Mouse (Mus musculus) CH12F3 (cell line): ENCODE data around the gene Mmp11.
"Not testable (repeated sequence)": the region's sequence is repeated elsewhere in the genome, so short reads cannot be mapped to it uniquely, and the experiment has no call there.

Experiments
- in situ Hi-C: fragments of 300-500 bp; cut with MboI; formaldehyde crosslinking; loops from 2 replicates; pipeline ENCODE4 v1.14.3; 2020; ENCODE audit warnings: low sequenced_read_pairs

Gene Mmp11

DNA sequence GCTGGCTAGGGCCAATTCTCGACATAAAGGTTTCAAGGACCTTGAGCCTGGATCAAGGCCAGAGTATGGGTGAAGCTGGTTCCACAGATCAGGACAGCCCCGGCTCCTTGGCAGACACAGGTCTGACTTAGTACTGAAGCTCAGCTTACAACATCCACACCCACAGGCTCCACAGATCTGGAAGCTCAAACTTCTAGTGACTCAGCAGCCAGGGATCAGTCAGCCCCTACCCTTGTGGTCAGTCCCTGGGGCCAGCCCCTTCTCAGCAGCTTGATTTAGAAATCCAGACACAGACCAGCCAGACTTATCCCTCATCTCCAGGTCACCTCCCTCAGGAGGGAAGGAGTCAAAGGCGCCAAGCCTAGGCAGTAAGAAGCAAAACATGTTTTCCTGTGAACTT is 37.5 kb downstream of the Mmp11 start:
- in situ Hi-C loops = no loop called here

DNA sequence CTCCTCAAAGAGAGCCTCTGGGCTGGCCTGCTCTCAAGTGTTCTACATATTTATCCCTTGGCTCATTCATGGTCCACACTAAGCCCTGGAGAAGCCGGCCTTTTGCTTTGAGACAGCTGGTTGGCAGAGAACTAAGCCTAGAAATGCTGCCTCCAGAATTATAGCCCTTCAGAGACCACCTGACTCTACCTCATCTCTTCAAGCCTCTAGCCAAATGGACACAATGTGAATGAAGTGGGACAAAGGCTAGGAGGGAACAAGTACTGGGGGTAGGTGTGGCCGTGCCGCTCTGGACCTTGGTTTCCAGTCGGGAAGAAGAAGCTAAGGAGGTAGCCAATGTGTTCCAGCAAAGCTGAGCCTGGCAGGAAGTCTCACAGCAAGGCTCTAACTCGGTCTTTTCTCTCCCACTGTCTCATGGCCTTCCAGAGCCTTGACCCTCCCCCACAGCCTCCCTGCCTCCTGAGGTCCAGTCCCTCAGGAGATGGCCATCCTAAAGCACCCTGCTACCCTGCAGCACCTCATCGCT is 38.2 kb downstream of the Mmp11 start:
- in situ Hi-C loops = no loop called here

DNA sequence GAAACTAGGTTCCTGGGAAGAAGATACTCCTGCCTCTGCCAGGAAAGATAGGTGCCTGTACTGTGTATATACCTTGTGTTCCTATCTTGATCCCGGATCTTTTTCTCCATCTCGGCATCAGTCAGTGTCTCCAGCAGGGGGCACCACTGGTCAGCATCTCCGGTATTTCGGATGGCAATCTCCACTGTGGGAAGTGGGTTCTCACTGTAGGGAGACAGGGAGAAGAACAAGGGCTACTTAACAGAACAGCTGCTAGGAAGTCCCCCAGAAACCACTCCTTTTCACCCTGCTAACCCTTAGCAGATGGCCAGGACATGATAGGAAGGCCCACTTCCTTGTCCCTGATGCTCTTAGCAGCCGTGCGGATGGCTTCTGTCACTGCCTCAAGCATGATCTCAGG is 38.9 kb downstream of the Mmp11 start:
- in situ Hi-C loops = no loop called here

DNA sequence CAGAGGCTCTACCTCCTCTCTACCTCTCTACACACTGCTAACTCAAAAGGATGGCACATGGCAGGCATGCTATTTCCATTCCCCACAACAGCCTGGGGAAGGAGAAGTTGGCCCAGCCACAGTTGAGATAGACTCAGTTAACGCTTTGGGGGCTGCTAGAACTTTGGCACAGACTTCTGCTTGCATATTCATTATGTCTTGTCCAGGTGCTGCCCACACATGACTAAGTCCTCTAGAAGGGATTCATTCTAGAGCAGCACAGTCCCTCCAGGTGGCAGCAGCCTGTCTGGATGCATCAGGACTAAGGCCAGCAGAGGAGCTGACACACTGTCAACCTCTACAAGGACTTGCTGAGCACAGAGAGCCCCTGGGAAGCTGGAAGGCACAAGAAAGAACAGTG is 40.1 kb downstream of the Mmp11 start:
- in situ Hi-C loops = no loop called here

DNA sequence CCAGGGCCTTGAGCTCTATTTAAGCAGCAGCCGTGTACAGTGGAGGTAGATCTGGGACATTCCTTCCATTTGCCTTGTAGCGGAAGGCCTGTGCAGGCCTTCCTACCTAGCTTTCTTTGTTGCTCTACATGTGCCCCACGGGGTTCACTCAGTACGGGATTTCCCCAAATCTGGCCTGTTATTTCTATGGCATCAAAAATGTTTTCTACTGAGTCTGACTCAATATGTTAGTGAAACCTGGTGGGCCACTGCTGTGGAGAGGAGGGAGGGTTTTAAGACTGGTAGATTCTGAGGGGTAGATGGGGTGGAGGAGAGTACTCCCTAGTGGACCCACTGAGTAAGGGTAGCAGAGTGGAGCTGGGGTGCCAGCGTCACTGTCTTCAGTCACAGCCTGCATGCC is 40.6 kb downstream of the Mmp11 start:
- in situ Hi-C loops = no loop called here

DNA sequence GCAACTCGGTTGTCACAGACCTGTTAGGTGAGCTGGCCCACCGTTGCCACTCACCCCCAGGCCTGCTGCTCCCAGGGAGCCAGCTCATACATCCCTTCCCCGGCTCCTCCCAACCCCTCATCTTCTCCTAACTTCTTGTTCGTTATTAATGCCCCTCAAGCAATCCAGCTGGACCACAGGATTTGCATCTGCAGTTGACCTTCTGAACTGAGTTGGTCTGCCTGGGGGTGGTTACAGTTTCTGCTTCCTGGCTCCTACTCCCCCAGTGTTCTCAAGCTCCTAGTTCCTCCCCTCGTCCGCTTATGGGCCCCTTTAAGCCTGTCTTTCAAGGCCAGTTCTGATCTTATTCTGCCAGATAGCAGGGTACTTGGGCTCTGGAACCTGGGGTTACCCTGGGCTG is 41.7 kb downstream of the Mmp11 start:
- in situ Hi-C loops = no loop called here

DNA sequence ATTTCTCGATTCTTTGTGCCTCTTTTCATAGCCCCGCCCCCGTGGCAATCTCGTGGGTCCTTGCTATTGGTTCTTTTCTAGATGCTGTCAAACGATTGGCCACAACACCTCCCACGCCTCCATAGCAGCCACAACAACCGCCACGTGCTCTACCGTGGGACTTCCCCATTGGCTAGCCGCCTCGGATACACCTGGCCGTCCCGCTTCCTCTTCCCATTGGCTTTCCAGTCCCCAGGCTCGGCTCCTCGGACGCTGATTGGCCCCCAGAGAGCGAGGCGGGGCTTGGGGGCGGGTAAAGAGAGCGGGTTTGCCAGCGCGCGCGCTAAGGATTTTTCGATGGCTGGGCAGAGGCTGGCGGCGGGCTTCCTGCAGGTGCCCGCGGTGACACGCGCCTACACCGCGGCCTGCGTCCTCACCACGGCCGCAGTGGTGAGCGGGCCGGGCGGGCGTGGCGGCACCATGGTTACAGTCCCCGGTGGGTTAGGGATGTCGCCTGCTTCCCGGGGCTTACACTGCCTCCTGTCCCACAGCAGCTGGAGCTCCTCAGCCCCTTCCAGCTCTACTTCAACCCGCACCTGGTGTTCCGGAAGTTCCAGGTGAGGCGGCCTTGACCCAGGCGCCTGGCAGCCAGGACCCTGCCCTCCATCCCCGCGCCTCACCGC is 43.1 kb downstream of the Mmp11 start, which contains the start of gene Derl3:
Derl3 (plus strand) TSS at position 325 of the 662 bp plus-strand sequence.
- in situ Hi-C loops = no loop called here

DNA sequence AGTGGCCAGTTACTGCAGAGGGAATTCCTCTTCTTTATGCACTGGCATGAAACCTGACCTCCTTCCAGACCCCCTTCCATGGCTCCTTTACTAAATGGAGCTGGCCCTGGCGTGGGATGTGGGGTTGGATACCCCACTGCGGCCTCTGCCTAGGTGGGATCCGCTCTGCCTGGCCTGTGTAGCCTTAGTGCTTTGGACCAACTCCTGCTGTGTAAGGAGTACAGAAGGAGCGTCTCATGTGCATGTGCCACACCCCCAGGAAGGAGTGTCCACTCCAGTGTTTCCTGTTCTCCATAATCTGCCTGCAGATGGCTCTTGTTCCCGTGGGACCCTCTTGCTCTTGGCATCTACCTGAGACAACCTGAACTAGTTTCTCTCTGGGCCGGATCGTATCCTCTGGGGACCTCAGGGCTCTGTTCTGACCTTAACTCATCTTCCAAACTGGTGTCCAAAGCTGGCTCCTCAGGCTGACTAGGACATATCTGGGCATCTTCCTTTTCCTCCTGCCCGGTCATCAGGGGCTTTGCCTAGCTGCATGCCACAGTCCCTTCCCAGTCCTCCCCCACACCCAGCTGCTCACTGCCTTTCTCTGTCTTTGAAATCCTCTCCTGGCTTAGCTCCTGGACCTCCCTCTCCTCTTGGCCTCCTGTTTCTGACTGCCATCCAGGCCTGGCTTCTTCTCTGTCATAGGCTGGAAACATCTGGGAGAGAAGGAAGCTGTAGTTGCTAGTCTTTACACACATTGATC is 46.7 kb downstream of the Mmp11 start:
- in situ Hi-C loops = no loop called here

DNA sequence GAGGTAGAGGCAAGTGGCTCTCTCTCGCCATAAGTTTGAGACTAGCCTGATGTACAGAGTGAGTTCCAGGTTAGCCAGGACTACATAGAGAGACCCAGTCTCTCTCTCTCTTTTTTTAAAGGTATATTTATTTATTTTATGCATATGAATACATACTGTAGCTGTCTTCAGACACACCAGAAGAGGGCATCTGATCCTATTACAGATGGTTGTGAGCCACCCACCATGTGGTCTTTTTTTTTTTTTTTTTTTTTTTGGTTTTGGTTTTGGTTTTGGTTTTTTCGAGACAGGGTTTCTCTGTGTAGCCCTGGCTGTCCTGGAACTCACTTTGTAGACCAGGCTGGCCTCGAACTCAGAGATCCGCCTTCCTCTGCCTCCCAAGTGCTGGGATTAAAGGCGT is 48.8 kb downstream of the Mmp11 start:
- in situ Hi-C loops = not testable (repeated sequence)

DNA sequence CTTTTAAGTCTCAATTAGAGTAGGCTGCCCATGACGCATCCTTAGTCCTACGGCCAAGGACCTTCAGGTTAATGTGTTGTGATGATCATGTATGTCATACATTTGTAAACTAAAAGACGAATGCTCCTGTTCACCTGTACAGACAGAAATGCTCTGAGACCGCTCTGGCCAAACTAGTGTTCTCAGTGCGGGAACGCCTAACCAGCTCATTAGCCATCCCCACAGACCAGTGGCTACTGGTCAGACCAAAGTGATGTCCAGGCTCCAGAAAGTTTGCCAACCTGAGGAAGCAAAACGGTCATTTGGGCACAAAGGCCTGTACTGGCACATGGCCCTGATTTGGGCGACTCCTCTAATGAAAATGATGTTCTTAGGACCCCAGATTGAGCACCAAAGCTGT is 51.6 kb downstream of the Mmp11 start:
- in situ Hi-C loops = loop anchor here (5.0 kb wide), 1 partner anchor 68 kb away; the partner anchor contains the start of gene Gm5134

DNA sequence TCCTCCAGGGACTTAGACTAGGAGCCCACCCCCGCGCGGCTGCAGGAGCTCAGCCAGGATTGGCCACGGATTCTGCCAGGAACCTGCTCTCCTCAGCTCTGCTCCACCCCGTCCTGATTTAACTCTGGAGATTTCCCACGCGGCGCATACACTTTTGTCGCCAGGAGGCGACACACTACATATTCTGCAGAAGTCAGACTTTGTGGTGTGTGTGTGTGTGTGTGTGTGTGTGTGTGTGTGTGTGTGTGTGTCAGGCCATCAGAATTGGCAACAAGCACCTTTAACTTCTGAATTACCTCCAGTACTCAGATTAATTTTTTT is 53.1 kb downstream of the Mmp11 start:
- in situ Hi-C loops = loop anchor here (5.0 kb wide), 1 partner anchor 69 kb away; the partner anchor contains the start of gene Gm5134

DNA sequence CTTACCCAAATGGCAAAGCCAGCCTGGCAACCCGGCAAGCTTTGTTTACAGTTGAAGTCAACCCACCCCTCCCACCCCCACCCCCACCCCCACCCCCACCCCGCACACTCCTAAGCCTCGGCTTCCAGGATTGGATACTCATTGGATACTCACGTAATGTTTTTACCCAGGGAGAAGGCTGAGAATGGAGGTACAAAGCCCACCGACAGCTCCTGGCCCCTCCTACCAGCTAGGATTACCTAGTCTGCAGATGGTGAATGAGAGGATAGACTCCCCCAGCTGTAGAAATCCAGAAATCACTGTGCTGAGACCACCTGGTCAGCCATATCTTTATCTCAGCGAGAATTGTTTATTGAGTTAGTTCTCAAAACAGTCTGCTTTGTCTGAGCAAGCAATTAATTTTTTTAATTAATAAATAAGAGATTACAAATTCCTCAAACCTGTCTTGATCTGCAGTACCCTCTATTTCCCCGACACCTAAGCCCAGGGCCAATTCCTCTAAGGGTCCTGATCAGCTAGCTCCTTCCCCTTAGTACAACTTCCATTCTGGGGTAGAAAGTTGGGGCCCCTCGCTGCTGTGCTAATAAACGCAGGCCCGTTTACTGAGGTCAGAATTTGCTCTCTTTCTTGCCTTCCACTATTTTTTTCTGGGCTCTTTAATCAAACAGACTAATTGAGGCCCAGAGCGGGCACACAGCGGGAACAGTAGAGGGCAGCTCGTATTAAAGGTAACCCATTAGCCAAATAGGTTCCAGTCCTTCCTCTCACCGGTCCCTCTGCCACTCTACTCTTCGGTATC is 53.7 kb downstream of the Mmp11 start:
- in situ Hi-C loops = loop anchor here (5.0 kb wide), 1 partner anchor 70 kb away; the partner anchor contains the start of gene Gm5134

DNA sequence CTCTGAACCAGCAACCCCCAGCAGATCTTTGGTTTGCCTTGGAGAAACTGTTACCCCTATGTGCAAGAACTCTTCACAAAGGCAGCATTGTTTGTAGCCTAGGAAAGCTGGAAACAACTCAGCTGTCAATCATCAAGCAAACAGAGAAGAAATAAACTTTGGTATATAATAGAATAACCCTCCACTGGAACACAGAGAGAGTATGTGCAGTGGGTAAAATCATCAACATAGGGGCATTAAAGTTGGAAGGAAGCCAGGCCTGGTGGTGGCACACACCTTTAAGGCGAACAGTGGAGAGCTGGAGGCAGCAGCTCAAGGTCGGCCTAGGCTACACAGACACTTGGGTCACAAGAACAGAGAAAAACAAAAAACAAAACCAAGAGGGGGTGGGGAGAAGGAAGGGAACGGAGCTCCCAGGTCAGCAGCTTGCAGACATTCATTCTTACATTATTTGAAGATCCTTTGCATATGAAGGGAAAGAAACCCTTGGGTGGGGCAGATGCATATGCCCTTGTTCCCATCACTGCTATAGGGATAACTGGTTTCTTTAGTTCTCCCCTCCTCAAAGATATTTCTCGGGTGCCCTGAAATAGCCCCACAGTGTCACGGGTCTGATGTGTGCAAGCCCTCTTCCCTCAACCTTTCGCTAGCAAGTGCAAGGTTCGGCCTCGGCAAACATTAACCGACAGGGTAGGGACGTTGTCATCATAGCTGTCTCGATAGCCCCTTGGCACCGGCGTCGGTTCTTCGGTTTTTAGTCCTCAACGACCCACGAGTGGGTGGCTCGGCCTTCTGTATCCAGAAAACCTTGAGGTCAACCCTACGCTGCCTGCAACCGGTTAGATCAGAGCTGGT is 54.5 kb downstream of the Mmp11 start:
- in situ Hi-C loops = loop anchor here (5.0 kb wide), 1 partner anchor 70 kb away; the partner anchor contains the start of gene Gm5134

DNA sequence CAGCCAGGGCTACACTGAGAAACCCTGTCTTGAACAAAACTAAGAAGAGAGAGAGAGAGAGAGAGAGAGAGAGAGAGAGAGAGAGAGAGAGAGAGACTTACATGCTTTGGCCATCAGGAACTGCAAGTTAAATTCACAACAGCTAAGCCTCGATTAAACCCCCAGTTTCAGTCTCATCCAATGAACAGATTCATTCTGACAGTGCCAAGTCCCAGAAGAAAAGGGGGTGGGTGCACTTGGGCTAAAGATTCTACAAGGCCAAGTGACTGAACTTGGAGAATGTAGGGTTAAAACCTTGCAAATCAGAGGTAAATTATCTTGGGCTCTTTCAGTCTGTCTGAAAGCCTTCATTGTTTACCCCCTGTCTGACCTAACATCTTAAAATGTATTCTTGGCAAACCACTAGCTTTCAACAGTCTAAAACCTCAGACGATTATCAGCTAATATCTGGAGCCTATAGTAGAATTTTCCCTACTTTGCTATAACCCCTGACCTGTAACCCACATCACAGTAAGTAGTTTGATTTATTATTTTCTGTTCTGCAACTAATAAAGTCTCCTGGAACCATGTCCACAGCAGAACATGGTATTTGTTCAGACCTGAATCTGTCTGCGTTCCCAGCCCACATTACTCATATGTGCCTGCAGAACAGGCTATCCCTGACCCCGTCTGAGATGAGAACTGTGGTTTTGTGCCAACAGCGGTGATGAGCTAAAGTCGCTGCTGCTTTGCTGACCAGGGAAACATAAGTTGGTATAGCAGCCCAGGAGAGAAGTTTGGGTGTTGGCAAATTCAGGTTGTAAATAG is 55.3 kb downstream of the Mmp11 start:
- in situ Hi-C loops = loop anchor here (5.0 kb wide), 1 partner anchor 71 kb away; the partner anchor contains the start of gene Gm5134

DNA sequence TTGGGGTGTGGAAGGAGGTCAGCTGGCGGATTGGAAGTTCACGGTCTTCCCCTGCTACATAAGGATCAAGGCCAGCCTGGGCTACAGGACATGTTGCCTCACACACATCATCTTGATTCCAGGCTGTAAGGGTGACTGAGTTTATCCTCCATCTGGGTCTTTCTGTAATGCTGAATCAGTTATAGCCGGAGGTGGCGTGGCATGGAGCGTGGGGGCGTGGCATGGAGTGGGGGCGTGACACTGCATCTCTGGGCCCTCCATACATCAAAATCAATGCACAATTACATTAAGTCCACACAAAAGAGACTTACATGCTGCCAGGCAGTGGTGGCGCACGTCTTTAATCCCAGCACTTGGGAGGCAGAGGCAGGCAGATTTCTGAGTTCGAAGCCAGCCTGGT is 55.9 kb downstream of the Mmp11 start:
- in situ Hi-C loops = loop anchor here (5.0 kb wide), 1 partner anchor 72 kb away; the partner anchor contains the start of gene Gm5134

DNA sequence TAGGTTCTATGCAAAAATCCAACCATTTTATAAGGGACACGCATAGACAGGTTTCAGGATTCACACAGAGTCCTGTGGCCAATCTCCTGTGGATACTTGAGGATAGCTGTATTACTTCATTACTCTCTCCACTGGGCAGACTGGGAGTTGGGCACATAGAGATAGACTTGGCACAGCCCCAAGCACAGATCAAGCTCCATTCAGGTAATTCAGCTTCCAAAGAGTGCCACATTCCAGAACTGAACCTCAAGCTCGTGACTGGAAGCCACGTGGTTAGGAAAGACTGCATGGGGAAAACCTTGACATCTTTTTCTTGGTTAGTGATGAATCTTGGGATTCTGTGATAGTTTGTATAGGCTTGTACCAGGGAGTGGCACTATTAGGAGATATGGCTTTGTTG is 57.5 kb downstream of the Mmp11 start:
- in situ Hi-C loops = no loop called here

DNA sequence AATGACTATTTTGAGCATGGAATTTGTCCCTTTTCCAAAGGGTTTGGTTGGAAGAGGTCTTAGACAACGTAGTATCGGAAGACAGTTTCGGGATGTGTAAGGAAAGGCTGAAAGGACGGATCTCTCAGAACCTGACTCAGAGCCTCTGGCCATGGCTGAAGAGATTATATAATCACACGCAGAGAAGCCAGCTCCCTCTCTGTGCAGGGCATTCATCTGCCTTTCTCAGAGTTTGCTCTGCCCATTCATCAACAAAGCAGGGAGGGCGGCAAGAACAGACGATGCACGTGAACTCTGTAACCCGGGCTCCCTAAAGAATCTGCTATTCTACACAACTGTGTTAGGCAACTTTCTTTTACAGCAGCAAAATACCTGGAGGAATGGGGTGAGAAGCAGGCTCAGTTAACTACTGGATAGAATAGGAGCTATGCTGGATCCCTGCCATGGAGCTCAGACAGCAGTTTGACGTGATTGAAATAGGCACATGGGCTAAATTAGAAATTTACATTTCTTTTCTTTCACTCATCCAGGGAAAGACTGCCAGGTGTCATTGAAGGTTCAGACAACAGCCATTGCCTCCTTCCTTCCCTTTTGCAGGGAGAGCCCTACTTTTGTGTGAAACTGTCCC is 62.6 kb downstream of the Mmp11 start:
- in situ Hi-C loops = no loop called here
